Mouse (Mus musculus): Measurements from ENCODE around the gene Magi1.

DNA sequence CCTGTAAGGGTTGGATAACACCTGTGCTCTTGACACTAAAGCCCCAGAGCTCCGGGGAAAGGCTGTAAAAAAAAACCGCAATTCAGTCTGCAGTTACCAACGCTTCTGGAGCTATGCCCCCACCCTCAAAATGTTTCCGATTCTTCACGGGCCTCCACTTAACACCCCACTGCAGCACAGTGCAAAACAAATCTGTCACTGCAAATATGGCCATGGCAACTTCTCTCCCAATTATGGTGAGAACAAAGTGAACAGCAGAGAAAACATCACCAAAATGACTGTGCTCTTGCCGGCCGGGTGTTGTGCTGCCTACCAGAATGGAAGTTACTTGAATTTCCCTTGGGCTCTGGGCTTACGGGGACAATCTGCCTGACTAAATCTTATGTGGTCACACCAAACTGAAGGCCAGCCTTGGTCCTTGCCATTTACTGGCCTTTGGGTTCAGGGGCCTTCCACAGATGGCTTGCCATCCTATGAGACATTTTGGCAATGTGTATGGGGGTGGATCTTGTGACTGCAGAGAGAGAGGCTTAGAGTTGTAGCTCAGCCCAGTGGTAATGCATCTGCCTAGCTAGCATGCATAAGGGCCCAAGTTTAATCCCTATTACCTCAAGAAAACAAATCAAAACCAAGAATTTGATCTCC lies 286.8 kb downstream of the Magi1 start:
- TF ChIP-seq CTCF (IDR thresholded peaks at IDR 0.05; ENCODE audit: borderline replicate concordance, control insufficient read depth, extremely low read depth, insufficient read depth, low read length, poor library complexity) (no peak), POLR2A (IDR thresholded peaks at IDR 0.05; ENCODE audit: control insufficient read depth, extremely low read depth, insufficient read depth, low read length, poor library complexity) (no peak)

All from thymus, adult 2 months (tissue).